Mouse (Mus musculus) heart, postnatal 36 days (tissue): ENCODE measurements at regions not wholly inside any gene's neighbourhood (a gene's known extent, or its start where the extent isn't known, plus 50 kb on each side); places are given as distances from the start of the nearest gene placed in this dataset.
"Not testable (repeated sequence)": the region's sequence is repeated elsewhere in the genome, so short reads cannot be mapped to it uniquely, and the experiment has no call there.

Experiments
- DNase-seq, 2 experiments: peaks; one replicate each; pipeline ENCODE4 v3.0.0; 2021 to 2022
- intact Hi-C: fragments of 180-260 bp; cut with DNase I; formaldehyde crosslinking; loops from one replicate; pipeline ENCODE4 v1.15.1; 2025

DNA sequence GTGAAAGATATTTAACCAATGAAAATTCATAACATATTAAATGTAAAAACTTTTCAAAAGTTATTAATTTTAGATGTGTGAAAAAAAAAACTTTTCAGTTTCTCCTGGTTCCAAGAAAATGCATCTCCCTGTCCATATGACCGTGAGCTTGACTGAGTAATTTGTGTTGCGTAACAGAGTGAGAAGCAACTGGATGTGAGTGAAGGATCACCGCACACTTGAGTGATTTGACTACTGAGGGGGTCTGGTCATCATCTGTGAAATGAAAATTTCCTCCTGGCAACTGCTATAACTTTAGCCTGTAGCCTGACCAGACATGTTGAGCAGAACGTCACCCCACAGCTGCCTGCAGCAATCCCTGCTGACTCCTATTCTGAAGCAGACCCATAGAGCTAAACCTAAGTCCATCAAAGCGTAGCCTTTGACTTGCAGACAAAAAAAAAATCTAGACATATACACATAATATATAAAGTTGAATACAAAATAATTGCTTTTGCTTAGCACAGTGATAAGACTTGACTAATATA, 461.2 kb downstream of the Brinp3 start:
- intact Hi-C loops = no loop called here
- no peak for DNase-seq

DNA sequence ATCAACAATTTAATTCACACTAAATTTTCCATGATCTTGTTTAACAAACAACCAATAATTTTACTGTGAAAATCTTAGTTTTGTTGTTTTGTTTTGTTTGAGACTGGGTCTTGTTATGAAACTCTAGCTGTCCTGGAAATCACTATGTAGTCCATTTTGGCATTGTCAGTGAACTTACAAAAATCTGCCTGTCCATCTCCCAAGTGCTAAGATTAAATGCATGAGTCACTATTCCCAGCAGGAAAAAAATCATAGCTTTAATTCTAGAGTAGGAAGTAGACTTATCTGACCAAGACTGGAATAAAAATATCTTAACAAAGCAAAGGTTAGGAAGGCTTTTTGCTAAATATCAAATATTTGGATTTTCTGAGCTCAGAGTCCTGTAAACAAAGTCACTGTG, 461.8 kb downstream of the Brinp3 start:
- intact Hi-C loops = no loop called here
- DNase-seq = no peak

DNA sequence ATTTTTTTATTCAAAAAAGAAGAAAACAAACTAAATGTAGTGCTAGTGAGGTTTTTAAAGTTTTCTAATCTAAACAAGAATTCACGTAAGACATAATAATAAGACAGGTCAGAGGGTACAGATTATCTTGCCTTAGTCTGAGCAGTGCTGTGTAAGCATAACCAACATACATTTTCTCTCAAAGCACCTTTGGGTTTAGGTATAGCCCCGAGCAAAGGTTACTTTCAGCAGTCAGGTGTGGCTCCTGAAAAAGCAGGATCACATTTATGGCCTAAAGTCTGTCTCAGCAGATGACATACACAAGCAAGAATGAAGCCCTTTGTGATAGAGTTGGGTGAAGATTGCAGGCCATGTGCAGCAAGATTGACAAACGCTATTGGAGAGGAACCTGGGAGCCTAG, 465.9 kb downstream of the Brinp3 start:
- intact Hi-C loops = no loop called here
- no peak for DNase-seq

DNA sequence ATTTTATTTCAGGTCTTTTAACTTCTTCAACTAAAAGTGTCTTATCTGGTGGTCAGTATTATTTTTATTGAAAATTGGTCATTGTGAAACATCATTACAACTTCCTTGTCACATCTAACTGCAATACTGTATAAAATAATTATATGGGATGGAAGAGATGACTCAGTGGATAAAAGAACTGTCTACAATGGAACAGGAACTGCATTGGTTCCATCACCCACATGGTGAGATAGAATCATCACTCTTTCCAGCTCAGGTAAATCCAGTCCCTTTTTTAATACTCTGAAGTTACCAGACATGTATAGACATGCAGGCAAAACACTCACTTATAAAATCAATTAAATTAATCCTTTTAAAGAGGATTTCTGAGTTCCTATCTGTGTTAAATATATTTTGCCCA, 473.0 kb downstream of the Brinp3 start:
- intact Hi-C loops = no loop called here
- no peak for DNase-seq

DNA sequence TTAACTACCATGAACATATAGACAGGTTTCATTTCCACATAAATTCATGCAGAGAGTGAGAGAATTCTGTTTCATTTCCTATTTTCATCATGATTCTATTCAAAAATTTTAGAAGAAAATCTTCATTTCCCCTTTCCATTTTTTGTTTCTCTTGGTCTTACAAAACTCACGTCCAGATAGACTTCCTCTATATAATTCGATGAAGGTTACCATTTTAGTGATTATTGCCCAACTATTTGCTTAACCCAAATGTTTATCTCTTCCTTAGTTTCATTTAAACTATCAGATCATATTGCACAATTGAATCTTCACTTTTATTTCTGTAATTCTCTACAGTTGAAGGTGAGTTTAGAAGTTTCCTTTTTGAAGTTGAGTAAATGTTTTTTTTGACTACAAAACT, 473.4 kb downstream of the Brinp3 start:
- no peak for DNase-seq
- intact Hi-C loops = no loop called here

DNA sequence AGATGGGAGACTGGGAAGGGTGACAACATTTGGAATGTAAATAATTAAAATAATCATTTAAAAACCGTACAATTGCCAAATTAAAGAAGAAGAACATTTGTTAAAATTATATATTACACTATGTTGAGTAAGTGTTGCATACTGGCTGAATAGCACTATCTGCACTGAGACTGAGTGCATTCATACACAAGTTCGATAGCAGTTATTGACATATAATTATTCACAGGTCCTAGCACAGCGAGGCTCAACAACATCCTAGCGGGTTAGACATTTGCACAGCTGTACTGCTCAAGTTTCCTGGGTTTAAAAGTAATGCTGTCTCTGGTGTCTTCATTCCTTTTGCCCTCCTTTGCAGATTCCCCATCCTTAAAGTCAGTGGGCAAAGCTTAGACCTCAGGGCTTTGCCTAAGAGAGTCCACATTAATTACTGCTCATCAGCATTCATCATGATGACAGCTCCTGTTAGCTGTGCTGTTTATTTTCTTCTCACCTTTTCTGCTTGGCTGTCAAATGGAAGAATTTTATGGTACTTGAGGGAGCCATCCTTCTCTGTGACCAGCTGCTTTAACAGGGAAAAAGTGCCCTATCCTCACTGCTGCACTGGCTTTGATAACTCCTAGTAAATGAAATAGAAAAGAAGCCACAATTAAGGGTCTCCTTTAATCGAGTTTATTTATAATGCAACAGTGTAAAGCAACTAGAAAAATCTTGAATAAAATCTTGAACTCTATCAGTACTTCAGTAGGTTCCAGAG, 489.1 kb downstream of the Brinp3 start:
- intact Hi-C loops = no loop called here

DNA sequence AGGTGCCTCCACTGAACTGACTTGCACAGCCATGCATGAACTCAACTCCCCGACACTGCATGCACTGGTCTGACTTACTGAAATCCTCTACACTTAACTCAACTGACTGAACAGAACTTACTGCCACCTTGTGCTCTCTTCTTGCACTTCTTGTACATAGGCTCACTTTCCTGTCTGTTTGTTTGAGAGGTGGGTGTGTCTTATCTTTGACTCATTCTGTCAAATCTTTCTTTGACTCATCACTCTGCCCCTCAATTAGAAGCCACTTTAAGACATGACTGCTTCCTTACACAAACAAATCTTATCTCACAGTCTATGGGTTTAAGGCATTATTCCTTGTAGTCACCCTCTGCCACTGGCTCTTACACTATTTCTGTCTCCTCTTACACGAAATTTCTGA, 505.5 kb downstream of the Brinp3 start:
- DNase-seq = no peak
- intact Hi-C loops = no loop called here

More for the DNA sequence above, 489.1 kb downstream of the Brinp3 start:
- no peak for DNase-seq

DNA sequence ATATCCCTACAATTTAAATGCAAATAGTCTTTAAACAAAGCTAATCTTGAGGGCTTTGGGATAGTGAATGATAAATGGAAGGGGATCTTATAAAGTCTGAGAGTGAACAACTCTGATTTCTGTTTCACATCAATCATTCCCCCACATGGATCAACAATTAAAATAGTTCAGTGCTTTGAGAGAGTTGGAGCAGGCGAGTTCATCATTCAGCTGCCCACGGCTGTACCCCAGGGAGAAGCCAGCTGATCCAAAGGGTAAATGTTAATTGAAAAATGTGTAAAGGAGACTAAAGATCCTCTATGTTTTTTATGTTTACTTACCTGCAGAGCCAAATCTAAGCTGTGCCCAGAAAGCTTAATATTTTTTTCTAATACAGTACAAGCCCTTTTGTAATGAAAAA, 553.2 kb downstream of the Brinp3 start:
- DNase-seq = no peak
- intact Hi-C loops = no loop called here

DNA sequence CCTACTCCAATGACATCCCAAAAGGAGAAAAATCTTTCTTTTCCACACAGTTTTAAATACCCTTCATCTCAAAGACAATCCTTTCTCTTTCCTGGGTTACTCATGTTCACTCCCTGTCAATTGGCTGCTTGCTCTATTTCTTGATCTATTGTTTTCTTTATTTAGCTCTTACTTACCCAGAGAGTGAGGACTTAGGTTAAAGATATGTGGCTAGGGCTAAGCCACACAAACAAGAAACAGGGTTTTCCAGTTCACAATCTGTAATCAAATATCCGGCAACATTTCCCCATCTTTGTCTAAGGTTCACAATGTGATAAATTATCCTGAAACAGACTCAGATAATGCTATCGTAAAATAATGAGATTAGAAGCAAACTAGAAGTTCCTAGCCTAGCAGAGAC, 563.9 kb downstream of the Brinp3 start:
- intact Hi-C loops = no loop called here

DNA sequence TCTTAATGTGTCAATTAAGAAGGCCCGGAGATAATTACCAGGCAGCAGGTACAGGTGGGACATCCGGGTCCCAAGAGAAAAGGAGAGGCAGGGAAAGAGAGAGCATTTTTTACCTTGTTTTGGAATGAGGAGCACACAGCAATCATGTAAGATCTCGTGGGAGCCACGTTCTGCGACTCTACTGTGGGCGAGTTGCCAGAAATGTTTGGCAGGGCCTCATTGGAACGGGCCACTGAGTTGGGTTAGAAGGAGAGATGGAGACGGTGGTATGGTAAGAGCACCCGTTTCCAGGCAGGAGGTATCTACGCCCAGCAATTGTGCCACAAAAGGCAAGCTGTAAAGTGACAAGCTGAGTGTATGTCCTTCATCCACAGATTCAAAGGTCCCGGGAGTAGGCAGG, 579.6 kb downstream of the Brinp3 start:
- DNase-seq = no peak
- intact Hi-C loops = no loop called here

More for the DNA sequence above, 563.9 kb downstream of the Brinp3 start:
- DNase-seq = no peak

DNA sequence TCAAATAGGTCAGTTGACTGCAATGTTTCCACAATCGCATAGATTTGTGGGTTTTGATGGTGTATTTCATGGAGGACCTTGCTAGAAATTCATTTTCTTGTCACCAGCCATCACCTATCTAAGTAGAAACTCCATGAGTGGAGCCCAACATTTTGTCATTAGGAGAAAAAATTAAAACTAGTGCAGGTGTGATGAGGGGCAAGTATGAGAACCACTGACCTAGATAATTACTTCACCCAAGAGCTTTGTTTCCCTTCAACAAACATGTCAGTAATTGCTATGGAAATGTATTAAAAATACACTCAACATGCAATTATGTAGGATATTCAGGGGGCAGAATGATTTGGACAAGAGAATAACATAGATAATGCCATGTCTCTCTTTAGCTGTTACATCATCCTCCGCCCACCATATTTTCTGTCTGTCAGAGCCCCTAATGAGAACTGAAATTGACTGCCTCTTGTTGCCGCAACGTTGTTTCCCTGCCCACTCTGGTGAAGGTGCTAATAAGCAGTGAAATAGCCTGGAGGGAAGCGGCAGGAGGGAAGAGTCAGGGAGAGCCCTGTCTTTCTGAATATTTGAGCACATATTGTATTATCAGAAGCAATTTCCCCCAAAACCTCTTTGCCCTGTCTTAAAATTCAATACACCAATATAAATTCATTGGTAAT, 589.7 kb downstream of the Brinp3 start:
- no peak for DNase-seq
- intact Hi-C loops = no loop called here

DNA sequence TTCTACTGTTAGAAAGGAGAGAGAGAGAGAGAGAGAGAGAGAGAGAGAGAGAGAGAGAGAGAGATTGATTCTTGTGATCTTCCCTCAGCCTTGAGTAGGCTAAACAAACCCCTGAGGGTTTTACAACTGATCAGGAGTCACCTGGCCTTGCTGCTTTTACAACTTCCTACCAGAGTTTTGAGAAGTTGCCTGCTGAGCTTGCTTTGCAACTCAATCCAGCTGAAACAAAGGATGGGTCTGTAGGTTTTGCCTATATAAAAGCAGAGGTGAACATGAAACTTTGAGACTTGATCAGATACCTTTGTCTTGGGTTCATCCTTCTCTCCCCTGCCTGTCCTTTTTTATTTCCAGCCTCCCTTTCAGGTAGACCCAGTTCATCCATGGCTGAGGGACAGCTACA, 631.0 kb downstream of the Brinp3 start:
- intact Hi-C loops = no loop called here
- DNase-seq = no peak

DNA sequence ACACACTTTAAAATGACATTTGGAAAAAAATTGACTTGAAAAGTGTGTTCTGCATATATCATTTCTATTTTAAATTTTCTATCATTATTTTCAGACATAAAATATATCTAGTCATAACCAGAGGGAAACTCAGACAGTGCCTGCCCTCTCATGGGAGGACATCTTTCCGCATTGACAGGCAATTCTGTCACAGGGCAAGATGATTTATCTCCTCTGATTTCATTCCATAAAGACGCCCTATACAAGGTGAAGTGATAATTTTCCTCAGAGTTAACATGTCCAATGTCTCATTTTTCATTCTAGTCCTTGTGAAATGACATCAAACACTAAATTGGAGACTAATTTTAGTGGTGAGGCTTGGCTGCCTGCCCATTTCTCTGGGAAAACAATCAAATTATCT, 643.6 kb downstream of the Brinp3 start:
- no peak for DNase-seq
- intact Hi-C loops = no loop called here

DNA sequence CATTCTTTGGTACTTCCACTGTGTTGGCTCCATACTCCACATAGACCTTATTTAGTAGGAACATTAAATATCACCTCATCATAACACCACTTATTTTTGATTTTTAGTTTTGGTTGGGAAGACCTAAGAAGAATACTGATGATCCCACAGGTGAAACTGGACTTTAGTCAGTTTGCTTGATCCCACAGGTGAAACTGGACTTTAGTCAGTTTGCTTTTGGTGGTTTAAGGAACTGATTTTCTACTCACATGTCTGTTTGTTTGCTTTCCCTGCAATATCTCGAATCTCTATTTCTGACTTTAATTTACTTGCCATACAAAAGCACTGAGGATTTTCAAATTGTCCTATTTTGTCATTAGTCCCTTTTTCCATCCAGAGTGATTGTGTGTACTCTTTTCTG, 680.8 kb downstream of the Brinp3 start:
- intact Hi-C loops = no loop called here
- DNase-seq = no peak

DNA sequence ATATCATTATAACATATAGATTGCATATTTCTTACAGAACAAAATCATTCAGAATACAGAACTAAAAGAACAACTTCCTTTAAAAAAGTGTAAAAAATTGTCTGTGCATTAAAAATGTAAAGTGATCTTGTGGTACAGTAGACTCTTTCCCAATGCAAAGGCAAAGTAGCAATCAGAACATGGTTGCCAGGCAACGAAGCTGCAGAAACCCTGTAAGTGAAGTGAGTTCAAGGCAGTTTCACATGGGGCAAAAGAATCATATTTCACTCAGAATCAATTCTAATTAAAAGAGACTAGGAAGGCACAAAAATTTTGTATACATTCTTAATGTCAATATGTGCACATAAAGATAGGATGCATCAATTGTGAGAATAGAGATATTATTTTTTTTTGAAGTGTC, 692.2 kb downstream of the Brinp3 start:
- no peak for DNase-seq
- intact Hi-C loops = no loop called here

DNA sequence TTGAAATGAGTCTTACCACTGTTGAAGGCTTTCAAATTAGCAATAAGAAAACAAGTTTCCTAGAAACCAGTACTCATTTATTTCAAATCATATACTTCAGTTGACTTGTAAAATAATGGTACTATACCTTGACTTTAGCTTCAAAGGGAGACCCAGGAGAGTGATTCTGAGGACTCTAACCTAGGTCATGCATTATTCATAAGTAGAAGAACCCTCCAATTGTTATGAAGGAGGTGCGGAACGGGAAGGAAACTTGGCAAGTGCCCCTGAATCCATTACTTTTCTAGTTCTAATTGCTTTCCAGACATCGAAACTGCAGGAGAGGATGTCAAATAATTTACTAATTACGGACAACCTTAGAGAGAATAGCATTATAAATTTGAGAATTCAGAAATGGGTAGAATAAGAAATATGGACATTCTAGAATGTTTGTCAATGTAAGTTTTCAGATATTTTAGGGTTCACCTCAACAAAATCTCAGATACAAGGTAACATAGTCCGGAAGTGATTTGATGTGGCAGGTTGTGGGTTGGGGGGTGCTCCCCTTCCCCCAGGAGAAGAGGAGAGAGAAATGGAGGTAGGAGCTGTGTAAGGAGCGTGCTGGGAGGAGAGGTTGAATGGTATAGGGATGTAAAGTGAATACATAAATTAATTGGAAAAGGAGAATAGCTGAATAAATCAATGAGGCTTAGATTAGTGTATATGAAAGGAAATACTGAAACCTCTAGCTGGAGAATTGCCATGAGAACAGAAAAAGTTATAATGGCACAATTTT, 692.9 kb downstream of the Brinp3 start:
- no peak for DNase-seq
- intact Hi-C loops = no loop called here

DNA sequence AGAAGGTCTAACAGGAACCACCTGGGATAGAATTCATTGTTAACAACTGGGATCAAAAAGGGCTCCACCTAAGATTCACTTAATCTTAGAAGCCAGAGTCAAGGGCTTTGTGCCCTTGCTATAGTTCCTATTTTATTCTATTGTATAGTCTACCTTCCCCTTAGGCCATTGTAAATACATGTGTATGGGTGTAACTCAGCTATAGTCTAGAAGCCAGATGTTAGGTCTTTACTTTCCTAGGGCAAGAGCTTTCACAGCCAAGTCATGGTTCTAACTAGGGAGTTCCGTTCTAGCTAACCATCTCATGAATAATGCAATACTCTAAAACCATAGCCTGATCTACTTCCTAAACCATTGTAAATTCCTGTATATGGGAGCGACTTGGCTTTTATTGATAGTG, 705.4 kb downstream of the Brinp3 start:
- DNase-seq, intact Hi-C loops: not testable (repeated sequence)

DNA sequence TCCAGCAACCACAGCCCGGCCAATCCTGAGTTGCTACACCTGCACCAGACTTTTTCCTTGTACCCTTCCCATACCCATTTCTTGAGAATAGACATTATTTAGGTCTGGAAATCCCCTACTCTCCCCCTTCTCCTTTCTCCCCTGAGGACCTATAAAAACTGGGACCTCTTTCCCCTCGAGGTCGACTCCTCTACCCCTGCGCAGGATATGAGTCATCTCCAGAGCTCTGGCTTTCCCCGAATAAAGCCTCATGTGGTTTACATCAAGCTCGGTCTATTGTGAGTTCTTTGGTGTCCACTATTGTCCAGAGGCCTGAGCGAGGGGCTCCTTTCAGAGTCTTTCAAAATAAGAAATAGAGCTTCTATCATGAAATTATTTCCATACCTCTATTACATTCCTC, 720.3 kb downstream of the Brinp3 start:
- intact Hi-C loops, DNase-seq: not testable (repeated sequence)

DNA sequence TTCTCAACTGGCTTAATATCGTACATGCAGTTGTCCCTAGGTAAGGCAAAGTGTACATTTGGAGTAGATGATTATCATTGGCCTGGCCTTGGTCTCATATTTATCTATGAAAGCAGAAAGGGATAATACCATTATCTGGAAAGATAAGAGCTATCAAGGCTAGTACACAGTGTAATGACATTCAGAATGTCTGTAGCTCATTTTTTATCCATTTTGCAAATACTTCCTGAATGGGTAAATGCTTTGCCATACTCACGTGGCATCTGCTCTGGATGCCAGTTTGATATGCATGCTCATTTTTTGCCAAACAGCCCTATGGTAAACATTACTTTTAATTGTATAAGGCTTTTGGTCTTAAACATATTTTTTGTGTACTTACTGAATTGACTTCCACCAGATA, 723.4 kb downstream of the Brinp3 start:
- intact Hi-C loops = no loop called here
- no peak for DNase-seq

DNA sequence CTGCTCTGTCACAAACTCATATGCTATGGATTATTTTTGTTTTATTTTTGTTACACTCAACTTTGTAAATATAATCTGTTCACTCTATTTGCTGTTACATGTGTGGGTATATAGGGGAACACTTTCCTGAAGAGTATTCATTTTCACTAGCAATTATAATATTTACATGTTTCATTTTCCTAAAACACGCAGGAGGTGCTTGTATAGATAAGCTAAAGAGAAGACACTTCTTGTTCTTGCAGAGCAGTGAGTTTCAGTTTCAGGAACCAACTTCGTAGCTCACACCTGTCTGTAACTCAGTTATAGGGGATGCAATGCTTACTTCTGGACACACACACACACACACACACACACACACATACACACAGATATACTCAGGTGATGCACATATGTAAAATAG, 724.9 kb downstream of the Brinp3 start:
- intact Hi-C loops = no loop called here

DNA sequence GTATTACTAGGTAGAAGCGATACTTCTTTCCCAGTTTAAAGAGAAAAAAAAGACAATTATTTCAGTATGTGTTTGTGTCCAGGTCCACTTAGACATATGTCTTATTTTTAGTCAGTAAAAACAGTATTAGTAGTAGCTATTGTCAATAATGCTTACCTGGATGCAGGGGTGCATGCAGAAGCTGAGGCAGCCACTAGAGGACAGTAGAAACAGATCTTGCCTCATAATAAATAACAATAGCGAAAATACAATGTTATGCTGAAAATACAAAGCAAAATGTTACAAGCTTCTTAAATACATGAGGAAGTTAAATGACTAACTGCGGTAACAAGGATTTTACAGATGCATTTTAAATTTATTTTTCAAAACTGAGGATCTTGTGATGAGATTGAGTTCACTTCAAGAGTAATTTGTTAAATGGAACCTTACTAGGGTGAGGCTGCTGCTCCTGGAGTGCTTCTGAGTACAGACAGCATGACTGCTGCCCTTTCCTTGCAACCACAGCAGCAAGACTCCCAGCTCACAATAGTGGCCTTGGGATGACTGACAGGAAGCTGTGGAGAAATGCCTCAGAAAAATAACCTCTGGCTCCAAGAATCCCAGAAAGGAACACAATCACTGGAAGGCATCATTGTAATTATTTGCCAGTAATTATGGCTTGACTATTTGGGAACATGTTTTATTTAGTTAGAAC, 728.8 kb downstream of the Brinp3 start:
- DNase-seq = no peak
- intact Hi-C loops = no loop called here

More for the DNA sequence above, 724.9 kb downstream of the Brinp3 start:
- DNase-seq = no peak
